Mouse (Mus musculus): ENCODE measurements at regions not wholly inside any gene's neighbourhood (a gene's known extent, or its start where the extent isn't known, plus 50 kb on each side); places are given as distances from the start of the nearest gene placed in this dataset.

DNA sequence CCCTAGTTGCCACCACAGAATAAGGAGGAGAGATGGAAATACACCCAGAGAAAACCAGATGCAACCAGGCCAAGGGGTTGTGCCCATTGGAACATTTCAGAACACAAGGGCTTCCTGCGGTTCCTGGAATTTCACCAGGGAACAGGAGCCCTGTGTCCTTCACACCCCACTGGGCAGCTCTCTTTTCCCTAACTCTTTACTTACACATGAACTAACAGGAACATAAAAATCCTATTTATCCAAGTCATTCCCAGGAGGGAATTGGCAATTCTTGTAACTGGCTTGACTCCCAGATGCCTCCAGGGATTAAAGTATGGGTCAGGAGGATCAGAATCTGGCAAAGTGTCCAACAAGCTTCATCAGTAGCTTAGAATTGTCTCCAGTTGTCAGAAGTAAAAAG, 62.2 kb upstream of the Glycam1 start:
- DNase-seq (ENCODE audit: low spot score in 2 of 2), result peak; percentile 8 to 30
